Mouse (Mus musculus) heart, embryonic 14.5 days (tissue): Measurements from ENCODE around the gene Hnrnpk. TPM values are rescaled to one million over a fixed set of nuclear protein-coding genes. Genes with fewer than 3 reads are reported as not detected.

Experiments used
- ATAC-seq: fragments of 200-750 bp; cut with Nextera tagmentation; 2 replicates; pipeline ENCODE4 v1.8.0; 2017; ENCODE audit warnings: low read depth, moderate TSS enrichment; ENCODE audit not compliant: insufficient number of reproducible peaks, insufficient read depth, low FRiP score
- H3K27ac ChIP-seq, 2 experiments: fragments of 200-500 bp in 1 of 2; fragments of 300-500 bp in 1 of 2; sonication (generic) in 1 of 2; replicated peaks in 1 of 2; 2 replicates each; pipeline ENCODE4 v1.5.1; 2012 to 2014; ENCODE audit warnings: low read depth in 2 of 2, low read length in 2 of 2, control low read depth in 1 of 2, mild to moderate bottlenecking in 1 of 2, mixed read lengths in 1 of 2; ENCODE audit not compliant: control insufficient read depth in 1 of 2, insufficient read depth in 1 of 2
- H3K27me3 ChIP-seq: fragments of 300-500 bp; sonication (generic); 2 replicates; pipeline ENCODE4 v1.6.1; 2014; ENCODE audit warnings: mild to moderate bottlenecking, low read length, control low read depth; ENCODE audit not compliant: control insufficient read depth, insufficient read depth
- H3K36me3 ChIP-seq: fragments of 300-500 bp; sonication (generic); 2 replicates; pipeline ENCODE4 v1.6.1; 2014; ENCODE audit warnings: mild to moderate bottlenecking, control low read depth, low read length, mixed read lengths; ENCODE audit not compliant: control insufficient read depth, insufficient read depth
- H3K4me1 ChIP-seq, 2 experiments: fragments of 200-500 bp in 1 of 2; fragments of 300-500 bp in 1 of 2; sonication (generic) in 1 of 2; 2 replicates each; pipeline ENCODE4 v1.6.1; 2012 to 2014; ENCODE audit warnings: low read length in 2 of 2, control low read depth in 1 of 2, mixed read lengths in 1 of 2; ENCODE audit not compliant: control insufficient read depth in 2 of 2, insufficient read depth in 2 of 2
- H3K4me2 ChIP-seq: fragments of 300-500 bp; sonication (generic); 2 replicates; pipeline ENCODE4 v1.6.1; 2014; ENCODE audit warnings: mild to moderate bottlenecking, low read length
- H3K4me3 ChIP-seq, 2 experiments: fragments of 200-500 bp in 1 of 2; fragments of 300-500 bp in 1 of 2; sonication (generic) in 1 of 2; 2 replicates each; pipeline ENCODE4 v1.5.1; 2012 to 2014; ENCODE audit warnings: low read length in 2 of 2, mild to moderate bottlenecking in 2 of 2, control low read depth in 1 of 2, low read depth in 1 of 2, moderate library complexity in 1 of 2; ENCODE audit not compliant: control insufficient read depth in 1 of 2, insufficient read depth in 1 of 2
- H3K9ac ChIP-seq: fragments of 300-500 bp; sonication (generic); 2 replicates; pipeline ENCODE4 v1.6.1; 2014; ENCODE audit warnings: mild to moderate bottlenecking, low read length
- H3K9me3 ChIP-seq: fragments of 300-500 bp; sonication (generic); 2 replicates; pipeline ENCODE4 v1.6.1; 2016; ENCODE audit warnings: low read length, control low read depth; ENCODE audit not compliant: control insufficient read depth
- WGBS: fragments of 180-500 bp; shearing (Covaris S2); extraction: QIAGEN DNeasy Blood & Tissue Kit; methylation state at CpG from one replicate; pipeline ENCODE4 v1.1.7; 2014; 5-methylcytosine and 5-hydroxymethylcytosine counted together
- polyA plus RNA-seq: library from polyadenylated mRNA; unstranded; fragments of >200 nt; fragmentation: Nextera tagmentation; extraction: Ambion mirVana; gene quantifications from 2 replicates; pipeline ENCODE4 v1.2.1, GENCODE M21; 2014

Gene Hnrnpk
- polyA plus RNA-seq, 1 experiment from 2014 or later = 965 TPM

DNA sequence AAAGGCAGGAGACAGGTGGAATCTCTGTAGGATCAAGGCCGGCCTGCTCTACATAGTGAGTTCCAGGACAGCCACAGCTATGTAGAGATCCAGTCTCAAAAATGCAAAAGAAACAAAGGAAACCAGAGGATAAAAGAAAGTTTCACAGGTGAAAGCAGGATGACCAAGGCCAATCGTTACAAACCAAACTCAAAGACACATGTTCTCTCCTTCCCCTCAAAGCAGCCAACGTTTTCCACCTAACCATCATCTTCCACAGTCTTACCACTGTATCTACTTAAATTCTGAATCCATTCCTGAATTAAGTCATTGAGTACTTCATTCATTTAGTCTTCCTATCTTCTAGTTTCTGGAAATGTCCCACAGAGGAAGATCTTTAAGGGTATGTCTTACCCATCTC, 14.8 kb downstream of the Hnrnpk start:
- no peaks in the 10 kb centered on the region for H3K9me3 ChIP-seq
- H3K9ac ChIP-seq = no peak overlapping the region
- H3K4me2 ChIP-seq = no peak overlapping the region
- H3K27ac ChIP-seq = no peak overlapping the region; a peak in 1 of 4 replicates
- ATAC-seq = no peak
- 45% methylated on average over 3 of the region's 3 CpGs for WGBS
- H3K36me3 ChIP-seq = peaks cover 38% of the 10 kb centered on the region
- peaks cover 2 to 4% of the 10 kb centered on the region in 2 experiments; a peak in 2 of 4 replicates for H3K4me1 ChIP-seq
- no peak overlapping the region for H3K4me3 ChIP-seq
- H3K27me3 ChIP-seq = no peaks in the 10 kb centered on the region

DNA sequence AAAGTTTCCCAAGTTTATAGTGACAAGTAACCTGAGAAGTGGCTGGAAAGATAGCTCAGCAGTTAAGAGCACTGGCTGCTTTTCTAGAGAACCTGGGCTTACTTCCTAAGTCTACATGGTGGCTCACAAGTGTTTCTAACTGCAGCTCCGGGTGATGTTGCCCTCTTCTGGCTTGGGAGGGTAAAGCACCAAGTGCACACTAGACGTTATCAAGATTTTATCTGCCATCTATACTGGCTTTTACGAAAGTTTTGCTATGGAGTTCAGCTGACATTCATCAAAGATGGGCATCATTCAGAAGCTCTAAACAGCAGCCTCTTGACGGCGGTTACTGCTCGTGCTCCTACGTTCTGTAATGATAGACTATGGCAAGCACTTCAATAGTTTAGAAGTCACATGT, 15.2 kb downstream of the Hnrnpk start:
- Histone ChIP-seq H3K27me3 (no peaks in the 10 kb centered on the region), H3K36me3 (peaks cover 37% of the 10 kb centered on the region), H3K4me3 (no peak overlapping the region), H3K4me2 (no peak overlapping the region), H3K9ac (no peak overlapping the region), H3K4me1 (peaks cover 2 to 4% of the 10 kb centered on the region in 2 experiments; a peak in 2 of 4 replicates), H3K9me3 (no peaks in the 10 kb centered on the region), H3K27ac (no peak overlapping the region; a peak in 1 of 4 replicates)
- no peak; the same call in 1 of the 2 replicates for ATAC-seq
- 9% methylated on average over 7 of the region's 7 CpGs for WGBS

DNA sequence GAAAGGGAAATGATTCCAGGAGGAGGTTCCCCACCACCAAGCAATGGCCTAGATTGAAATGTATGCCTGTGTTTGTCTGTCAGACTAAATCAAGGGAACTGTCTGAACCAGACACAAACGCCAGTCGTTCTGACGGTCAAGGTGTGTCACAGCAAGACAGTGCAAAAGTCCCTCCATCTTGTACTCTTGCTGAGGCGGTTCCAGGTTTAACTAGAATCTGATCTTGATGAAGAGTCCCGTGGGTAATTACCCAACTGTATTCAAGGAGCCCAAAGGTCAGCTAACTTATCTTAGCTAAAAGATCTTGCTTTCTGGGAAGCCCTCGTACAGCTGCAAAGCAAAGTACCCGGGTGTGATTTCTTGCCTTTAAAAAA, 17.6 kb downstream of the Hnrnpk start:
- Histone ChIP-seq H3K27me3 (no peaks in the 10 kb centered on the region), H3K36me3 (peaks cover 37% of the 10 kb centered on the region), H3K9ac (peak overlapping the region; percentile 91), H3K9me3 (peaks cover 12% of the 10 kb centered on the region), H3K4me1 (peaks cover 2 to 4% of the 10 kb centered on the region in 2 experiments; a peak in 2 of 4 replicates), H3K4me3 (peak overlapping the region; percentile 78 to 81), H3K27ac (peak overlapping the region in 1 of 2 experiments; percentile 60; a peak in 2 of 4 replicates), H3K4me2 (peak overlapping the region; percentile 93)
- no peak for ATAC-seq
- WGBS = 87% methylated on average over 7 of the region's 7 CpGs

DNA sequence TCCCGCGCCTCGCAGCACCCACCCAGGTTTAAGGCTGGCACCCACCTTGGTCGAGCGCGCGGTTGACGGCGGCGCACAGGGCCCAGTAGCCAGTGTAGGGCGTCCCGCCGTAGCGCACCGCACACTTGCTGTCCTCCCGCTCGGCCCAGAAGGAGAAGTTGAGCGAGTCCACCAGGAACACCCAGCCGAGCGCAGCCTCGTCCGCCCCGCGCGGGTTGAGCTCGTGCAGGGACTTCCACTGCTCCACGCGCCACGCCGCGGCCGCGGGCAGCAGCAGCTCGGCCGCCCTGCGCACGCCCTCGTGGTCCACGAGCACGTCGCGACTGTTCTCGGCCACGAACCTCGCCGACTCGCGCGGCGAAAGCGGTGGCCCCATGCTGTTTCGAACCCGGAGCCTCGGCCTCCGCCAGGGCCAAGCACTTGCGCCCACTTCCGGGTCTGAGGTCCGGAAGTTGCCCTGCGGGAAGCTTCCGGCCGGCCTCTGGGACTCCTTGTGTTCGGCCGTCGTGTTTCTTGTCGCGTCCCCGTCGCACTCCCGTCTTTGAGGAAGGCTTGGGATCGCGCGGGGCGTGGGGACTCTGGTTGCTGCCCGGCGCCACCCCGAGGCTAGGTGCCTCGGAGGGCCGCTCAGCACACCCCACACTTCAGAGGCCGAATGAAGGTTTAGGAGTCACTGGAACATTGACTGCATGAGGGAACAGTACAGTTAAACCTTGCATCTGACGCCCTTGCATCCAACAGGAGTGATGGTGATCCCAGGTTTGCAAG, 18.2 kb downstream of the Hnrnpk start, which contains the start of gene 2210016F16Rik:
TSS of gene 2210016F16Rik (minus strand) at position 447 of the 768 bp plus-strand sequence.
- peak within 1 kb of the TSS; percentile 91 for H3K9ac ChIP-seq
- 2% methylated on average over 80 of the region's 80 CpGs for WGBS
- peak; percentile 55 for ATAC-seq
- H3K4me3 ChIP-seq = peak within 1 kb of the TSS; percentile 78 to 81
- peaks cover 2 to 4% of the 10 kb centered on the region in 2 experiments; a peak in 2 of 4 replicates for H3K4me1 ChIP-seq
- peaks cover 18% of the 10 kb centered on the region for H3K9me3 ChIP-seq
- peaks cover 33% of the 10 kb centered on the region for H3K36me3 ChIP-seq
- H3K4me2 ChIP-seq = peak within 1 kb of the TSS; percentile 93
- no peaks in the 10 kb centered on the region for H3K27me3 ChIP-seq
- H3K27ac ChIP-seq = peak within 1 kb of the TSS in 1 of 2 experiments; percentile 60; a peak in 2 of 4 replicates

DNA sequence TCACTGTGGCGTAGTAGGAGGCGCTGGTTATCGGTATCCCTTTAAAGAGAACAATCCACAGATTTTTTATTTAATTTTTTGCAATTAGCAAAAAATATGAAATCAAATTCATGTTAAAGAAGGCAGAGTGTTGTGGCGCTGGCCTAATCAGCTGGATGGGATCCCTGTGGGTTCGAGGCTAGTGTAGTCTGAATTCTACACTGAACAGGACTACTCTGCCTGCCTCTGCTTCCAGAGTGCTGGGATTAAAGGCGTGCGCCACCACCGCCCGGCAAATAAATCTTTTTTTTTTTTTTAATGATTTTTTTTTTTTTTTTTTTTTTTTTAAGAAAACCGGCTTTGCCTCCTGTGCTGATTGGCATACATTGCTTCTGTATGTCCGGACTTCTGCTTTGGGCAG, 18.8 kb downstream of the Hnrnpk start:
- peaks cover 21% of the 10 kb centered on the region for H3K9me3 ChIP-seq
- H3K36me3 ChIP-seq = peaks cover 27% of the 10 kb centered on the region
- peak overlapping the region; percentile 91 for H3K9ac ChIP-seq
- peak overlapping the region; percentile 78 to 81 for H3K4me3 ChIP-seq
- H3K27me3 ChIP-seq = no peaks in the 10 kb centered on the region
- H3K27ac ChIP-seq = no peak overlapping the region
- 48% methylated on average over 11 of the region's 11 CpGs for WGBS
- H3K4me1 ChIP-seq = peaks cover 2 to 4% of the 10 kb centered on the region in 2 experiments; a peak in 2 of 4 replicates
- H3K4me2 ChIP-seq = peak overlapping the region; percentile 93
- no peak for ATAC-seq

DNA sequence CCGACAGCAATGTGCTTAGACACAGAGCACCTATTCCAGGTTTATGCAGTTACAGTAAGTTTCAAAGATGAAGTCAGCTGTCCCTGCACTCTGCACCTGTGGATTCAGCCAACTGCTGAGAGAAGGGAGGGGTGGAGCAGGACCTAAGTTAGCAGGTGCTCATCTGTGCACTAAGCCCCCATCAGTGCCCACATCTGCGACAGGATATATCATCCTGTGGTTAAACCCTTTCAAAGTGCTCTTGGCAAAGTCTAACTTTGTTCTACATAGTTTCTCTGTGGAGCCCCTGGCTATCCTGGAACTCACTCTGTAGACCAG, 30.0 kb downstream of the Hnrnpk start:
- Histone ChIP-seq H3K36me3 (no peaks in the 10 kb centered on the region), H3K4me2 (no peak overlapping the region), H3K4me3 (no peak overlapping the region), H3K27me3 (no peaks in the 10 kb centered on the region), H3K4me1 (no peaks in the 10 kb centered on the region), H3K9ac (no peak overlapping the region), H3K9me3 (peaks cover 4% of the 10 kb centered on the region; the same call in 1 of the 2 replicates), H3K27ac (no peak overlapping the region)
- WGBS = 88% methylated on average over 2 of the region's 2 CpGs
- ATAC-seq = no peak

DNA sequence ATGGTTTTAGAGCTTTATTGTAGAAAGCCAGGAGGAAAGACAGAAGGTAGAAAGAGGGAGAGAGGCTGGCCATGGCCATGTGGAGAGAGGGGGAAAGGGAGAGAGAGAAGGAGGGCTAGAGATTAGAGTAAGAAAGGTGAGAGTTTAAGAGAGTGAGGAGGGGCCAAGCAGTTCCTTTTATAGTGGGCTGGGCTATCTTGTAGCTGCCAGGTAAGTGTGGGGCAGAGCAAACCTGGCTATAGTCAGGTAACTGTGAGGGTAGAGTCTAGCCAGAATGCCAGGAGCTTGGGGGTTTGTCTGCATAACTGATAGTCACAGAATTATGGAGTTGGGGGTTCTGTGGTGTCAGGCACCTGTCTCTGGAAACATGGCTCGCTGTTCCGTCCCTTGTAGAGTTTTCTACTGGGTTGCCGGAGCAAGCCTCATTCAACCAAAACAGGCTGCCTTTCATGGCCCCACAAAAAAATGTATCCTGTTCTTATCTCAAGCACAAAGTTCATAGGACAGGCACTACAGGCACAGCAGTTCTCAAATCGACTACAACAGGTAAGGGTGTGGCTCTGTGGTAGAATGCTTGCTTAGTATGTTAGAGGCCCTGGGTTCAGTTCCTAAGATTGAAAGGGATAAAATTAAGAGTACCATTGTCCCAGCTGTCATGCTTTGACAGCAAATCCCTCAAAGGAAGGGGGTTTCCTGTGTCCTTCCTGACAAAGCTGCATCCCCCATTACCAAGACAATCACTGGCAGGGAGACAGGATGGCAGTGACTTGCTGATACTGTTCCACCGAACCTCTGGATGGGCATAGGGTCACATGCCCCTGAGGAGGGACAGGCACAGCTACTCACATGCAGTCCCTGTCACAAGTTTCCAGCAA, 30.6 kb downstream of the Hnrnpk start:
- Histone ChIP-seq H3K27me3 (no peaks in the 10 kb centered on the region), H3K9ac (no peak overlapping the region), H3K4me2 (no peak overlapping the region), H3K36me3 (no peaks in the 10 kb centered on the region), H3K27ac (no peak overlapping the region), H3K4me1 (no peaks in the 10 kb centered on the region), H3K9me3 (peaks cover 4% of the 10 kb centered on the region; the same call in 1 of the 2 replicates), H3K4me3 (no peak overlapping the region)
- WGBS = 65% methylated on average over 5 of the region's 5 CpGs
- no peak for ATAC-seq
